Mouse (Mus musculus) megakaryocyte progenitor cell, adult 5-6 weeks (primary cell): ENCODE data around the gene Pdss2. TPM values are rescaled to one million over a fixed set of nuclear protein-coding genes. Genes with fewer than 3 reads are reported as not detected.

Source experiments
- ATAC-seq: replicated peaks from 2 replicates; pipeline ENCODE4 v1.8.0; 2016; ENCODE audit warnings: mild to moderate bottlenecking, moderate TSS enrichment, inconsistent platforms; ENCODE audit not compliant: poor library complexity
- total RNA-seq, 2 experiments: library from RNA; stranded (forward) in 1 of 2; stranded (reverse) in 1 of 2; fragments of 157-497, 149-512 nt in 1 of 2; fragments of 200-1000 nt in 1 of 2; gene quantifications; 2 replicates each; pipeline versions ENCODE4 v1.2.3 to v1.2.4; 2015 to 2017

The Pdss2 gene
- total RNA-seq, 2 experiments from 2014 or later, result 10.3 to 23.7 TPM

GRCm38 (mm10) chr10:43294331-43294730 lies 73.0 kb downstream of the Pdss2 start:
- no peak for ATAC-seq

DNA sequence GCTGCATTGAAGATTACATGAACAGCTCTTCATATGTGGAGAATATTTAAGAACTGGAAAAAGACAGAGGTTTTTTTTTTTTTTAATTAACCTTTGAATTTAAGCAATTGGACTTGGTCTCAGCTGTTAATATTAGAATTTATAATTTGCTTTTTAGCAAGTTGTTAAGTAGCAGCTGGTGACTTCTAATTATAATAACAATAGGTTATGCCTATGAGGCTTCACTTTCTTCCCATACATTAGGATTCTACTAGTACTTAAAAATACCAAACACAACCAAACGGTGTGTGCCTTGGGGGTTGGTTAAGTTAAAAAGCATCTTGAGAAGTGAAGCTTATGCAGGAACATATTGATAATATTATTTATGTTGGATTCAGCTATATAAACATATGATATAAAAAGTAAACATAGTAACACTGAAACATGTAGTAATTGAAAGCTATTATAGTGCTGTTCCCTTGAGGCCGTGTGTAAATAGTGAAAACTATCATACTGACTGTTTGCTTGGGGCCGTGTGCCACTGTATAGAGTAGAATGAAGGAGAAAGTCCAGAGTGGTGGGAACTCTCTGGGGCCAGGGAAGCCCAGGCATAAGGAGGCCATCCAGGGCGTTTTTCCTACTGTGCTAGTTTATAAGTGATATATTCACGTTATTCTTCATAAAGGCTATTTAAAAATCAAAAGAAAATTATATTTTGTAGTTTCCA lies 87.0 kb downstream of the Pdss2 start:
- ATAC-seq, result no peak

DNA sequence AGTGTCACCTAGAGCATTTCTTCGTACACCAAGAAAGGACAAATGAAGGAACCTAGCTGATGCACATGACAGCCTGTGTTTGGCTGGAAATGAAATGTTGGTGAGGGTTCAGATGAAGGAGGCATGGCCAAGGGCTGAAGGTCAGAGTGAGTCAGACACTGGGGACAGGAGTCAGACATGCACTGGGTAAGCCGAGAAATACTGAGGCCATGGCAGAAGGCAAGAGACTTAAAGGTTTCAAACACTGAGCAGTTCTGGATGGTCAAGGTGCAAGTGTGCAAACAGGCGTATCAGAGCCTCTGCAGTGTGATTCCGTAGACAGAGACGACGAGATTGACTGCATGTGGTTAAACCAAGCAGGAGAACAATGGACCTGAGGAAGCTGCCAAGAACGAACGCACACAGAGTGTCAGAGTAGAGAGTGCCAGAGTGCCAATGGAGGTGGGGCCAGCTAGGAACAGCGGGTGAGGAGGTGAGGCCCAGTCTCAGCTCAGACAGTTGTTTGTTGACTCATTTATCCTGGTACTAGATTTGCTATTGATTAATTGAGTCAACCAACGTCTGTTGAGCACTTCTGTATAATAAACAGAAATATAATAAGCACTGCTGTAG lies 89.6 kb downstream of the Pdss2 start:
- ATAC-seq, result no peak

DNA sequence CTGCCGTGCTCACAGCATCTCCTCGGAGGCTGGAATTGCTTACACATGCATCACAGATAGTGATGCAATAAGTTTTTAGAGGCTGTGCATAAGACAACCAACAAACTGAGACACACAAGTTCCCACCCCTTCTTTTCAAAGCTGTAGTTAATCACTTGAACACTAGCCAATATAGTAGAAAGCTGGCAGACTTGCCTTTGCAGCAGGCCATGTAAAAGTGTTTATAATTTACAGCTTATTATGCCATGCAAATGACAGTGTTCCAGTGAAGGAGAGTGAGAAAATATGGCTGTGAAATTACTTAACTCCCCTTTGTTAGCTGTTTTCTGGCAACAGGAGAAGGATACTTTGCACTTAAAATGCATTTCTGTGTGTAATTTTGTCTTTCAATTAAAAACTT lies 90.9 kb downstream of the Pdss2 start:
- no peak for ATAC-seq

- ATAC-seq, result peak; percentile 91
Observed at GRCm38 (mm10) chr10:43312658-43313417, 91.6 kb downstream of the Pdss2 start.

GRCm38 (mm10) chr10:43315228-43315627 lies 93.9 kb downstream of the Pdss2 start:
- no peak for ATAC-seq

DNA sequence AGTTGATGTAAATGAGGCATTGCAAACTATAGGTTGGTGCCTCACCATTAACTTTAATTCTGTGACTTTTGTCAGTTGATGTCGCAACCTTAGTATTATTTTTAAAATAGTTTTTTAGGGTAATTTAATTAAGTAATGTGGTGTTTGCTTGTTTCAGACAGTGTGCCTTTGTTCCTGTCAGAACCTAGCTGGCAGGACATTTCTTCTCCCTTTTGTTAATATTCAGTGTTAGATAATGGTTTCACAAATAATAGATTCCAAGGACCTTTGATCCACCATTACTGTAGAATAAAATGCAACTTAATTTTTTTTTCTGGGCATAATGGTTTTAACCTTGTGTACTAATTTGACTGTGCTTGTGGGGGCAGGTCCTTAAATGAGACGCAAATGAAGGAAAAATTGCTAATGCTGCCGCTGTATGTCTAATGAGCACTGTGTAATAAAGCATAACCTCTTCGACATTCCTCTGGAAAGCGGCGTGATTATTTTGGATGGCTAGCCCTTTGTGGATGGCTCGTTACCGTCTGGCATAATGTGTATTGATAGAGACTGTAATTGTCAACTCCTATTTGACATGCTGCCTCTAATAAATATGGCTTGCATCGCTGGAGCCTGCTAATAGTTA lies 96.2 kb downstream of the Pdss2 start:
- no peak for ATAC-seq

- ATAC-seq, result no peak
Observed at GRCm38 (mm10) chr10:43321019-43321418, 99.7 kb downstream of the Pdss2 start.

DNA sequence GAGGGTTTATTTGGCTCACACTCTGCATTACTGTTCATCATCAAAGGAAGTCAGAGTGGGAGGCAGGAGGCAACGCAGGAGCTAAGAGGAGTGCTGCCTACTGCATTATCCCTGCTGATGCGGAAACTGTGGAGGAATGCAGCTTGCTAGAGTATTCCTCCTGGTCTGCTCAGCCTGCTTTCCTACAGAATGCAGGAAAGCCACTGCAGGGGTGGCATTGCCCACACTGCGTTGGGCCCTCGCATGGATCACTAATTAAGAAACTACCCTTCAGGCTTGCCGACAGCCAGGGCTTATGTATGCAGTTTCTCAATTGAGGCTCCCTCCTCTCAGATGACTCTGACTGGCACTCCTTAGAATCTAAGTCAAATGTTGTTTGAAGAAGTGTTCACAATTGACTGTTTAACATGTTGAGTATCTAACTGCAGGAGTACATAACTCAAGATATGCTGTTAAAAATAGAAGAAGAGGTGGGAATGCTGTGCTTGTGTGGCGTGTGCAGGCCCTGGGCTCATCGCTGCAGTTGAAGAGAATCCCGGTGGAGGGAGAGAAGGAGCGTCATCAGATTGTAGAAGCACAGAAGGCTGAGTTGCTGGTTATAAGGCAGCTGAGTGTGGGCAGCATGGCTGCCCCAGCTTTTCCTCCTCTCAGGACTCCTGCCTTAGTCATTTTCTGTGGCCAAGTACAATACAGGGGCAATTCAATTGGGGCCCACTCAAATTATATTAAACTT lies 101.3 kb downstream of the Pdss2 start:
- ATAC-seq, result no peak

DNA sequence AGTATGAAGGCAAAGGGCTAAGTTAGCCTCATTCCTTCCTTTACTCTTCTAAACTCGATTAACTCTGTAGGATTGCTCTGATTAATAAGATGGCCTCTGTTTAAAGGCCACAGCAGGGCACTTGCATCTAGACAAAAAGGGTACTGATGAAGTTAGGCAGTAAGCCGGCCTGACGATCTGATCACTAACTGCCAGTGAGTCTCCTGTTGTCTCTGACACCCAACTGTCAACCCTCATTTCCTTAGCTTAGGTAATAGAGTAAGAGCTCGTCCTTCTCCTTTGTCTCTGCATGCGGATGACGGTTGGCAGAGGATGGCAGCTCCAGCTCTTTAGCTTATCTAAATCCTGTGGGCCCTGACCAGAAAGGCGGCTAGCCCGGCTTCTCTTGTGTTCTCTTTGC lies 102.1 kb downstream of the Pdss2 start:
- peak; percentile 54 for ATAC-seq

GRCm38 (mm10) chr10:43329813-43330212 lies 108.5 kb downstream of the Pdss2 start:
- peak; percentile 52; the same call in 1 of the 2 replicates for ATAC-seq

- ATAC-seq, result peak; percentile 44
Observed at GRCm38 (mm10) chr10:43330691-43331090, 109.4 kb downstream of the Pdss2 start.

- no peak for ATAC-seq
Observed at GRCm38 (mm10) chr10:43331931-43332701, 110.8 kb downstream of the Pdss2 start.

GRCm38 (mm10) chr10:43335874-43336273 lies 114.6 kb downstream of the Pdss2 start:
- no peak for ATAC-seq

- no peak for ATAC-seq
Observed at GRCm38 (mm10) chr10:43337110-43337509, 115.8 kb downstream of the Pdss2 start.

GRCm38 (mm10) chr10:43339811-43340210 lies 118.5 kb downstream of the Pdss2 start:
- ATAC-seq, result no peak

GRCm38 (mm10) chr10:43349718-43350117 lies 128.4 kb downstream of the Pdss2 start:
- no peak for ATAC-seq

GRCm38 (mm10) chr10:43357884-43358283 lies 136.6 kb downstream of the Pdss2 start:
- ATAC-seq, result no peak

DNA sequence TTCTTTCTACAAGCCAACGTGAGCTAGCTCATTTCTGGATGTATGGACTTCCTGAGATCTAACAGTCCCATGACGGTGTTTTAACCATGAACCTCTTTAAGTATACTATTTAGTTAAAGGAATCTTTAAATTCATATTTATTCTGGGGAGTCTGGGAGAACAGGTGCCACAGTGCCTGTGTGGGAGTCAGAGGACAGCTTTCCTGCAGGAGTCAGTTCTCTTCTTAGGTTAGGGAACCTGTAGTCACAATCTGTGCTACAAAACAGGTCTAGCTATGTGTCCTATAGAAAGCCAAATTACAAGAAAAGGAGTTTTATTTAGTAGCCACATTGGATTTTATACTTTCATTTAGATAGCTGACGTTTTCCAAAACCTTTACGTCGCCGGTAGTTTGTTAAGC lies 141.7 kb downstream of the Pdss2 start:
- ATAC-seq, result no peak

DNA sequence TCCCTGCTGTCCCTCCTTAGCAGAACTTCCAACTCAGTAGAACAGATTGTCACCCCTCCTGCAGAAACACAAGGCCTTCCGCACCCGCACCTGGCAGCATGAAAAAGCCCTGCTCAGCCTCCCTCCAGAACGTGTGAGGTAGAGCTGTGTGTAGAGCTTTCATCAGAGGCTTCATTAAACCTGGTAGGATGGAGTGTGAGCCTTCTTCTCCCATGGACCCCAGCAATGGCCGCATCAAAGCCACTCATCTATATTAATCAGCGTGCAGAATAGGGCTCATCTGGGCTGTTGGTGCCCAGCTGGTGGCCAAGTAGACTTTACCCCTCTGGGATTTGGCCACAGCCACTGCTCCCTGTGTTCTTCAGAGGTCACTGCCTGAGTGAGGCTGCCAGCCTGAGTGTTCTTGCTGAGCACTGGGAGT lies 142.2 kb downstream of the Pdss2 start:
- no peak for ATAC-seq
